Mouse (Mus musculus): ENCODE results near the gene Itgb6. TPM values are rescaled to one million over a fixed set of nuclear protein-coding genes. Genes with fewer than 3 reads are reported as not detected.

Gene Itgb6
- polyA plus RNA-seq (2014; fragmentation: Illumina TruSeq; extraction: RNeasy Lipid Tissue Mini Kit (QIAGEN cat#74804); ENCODE audit: low read depth, low replicate concordance): 0.04 TPM

DNA sequence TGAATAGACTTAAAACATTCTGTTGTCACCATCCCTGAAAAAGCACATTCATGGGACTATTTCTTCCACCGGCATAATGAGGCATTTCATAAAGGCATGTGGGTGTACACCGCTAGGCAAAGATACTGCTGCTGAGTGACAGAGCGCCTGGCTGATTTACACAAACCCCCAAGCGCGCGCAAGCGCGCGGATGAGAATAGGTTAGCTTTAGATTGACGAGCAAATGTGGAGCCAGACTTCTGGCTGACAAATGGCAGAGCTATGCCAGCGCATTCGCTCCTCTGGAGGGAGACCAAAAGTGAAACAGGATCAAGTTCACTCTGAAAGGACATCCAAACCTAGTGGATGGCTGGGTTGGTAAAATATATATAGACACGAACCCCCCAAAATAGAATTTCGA lies at the start of gene Itgb6:
Gene Itgb6, minus strand, starts transcription at position 130 of the 400 bp plus-strand sequence.

DNA sequence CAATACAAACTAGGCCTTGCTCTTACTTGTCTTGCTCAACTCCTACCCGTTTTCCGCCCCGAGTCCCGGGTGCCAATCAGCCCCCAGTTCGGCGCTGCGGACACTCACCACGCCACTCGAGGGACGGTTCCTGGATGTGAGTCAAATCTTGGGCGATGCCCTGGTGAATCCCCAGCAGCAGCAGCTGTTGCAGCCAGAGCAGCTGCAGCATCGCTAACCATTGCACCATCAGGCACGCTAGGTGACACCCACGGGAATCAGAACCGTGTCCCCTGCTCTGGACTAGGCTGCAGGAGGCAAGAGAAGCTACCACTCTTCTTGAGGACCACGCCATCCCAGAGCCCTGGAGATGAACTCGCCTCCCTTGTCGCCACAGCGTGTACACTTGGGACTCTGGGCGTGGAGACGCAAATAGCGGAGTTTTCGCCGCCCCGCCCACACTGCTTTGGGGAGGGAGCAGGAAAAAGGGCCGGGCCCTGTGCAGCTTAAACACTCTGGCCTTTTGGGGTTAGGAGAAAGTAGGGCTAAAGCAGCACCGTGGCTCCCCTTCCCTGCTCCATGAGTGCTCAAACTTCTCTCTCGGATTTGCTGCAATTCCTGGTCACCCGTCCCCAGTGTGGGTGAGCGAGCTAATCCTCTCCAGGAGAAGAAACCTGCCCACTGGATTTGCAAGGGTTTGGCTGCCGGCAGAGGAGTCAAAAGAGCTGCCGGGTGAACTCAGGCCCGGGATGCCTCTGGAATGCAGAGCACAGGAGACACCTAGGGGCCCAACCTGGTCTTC lies 169.4 kb downstream of the Itgb6 start, which contains the start of gene Pla2r1:
Gene Pla2r1, minus strand, starts transcription at position 407 of the 781 bp plus-strand sequence.

Other genes starting within 250 kb of the Itgb6 start
- 1.6 TPM for gene Pla2r1, start 169.3 kb downstream of the Itgb6 start, polyA plus RNA-seq (2014; fragmentation: Illumina TruSeq; extraction: RNeasy Lipid Tissue Mini Kit (QIAGEN cat#74804); ENCODE audit: low read depth, low replicate concordance)
- gene Rbms1, start 240.5 kb upstream of the Itgb6 start, polyA plus RNA-seq (2014; fragmentation: Illumina TruSeq; extraction: RNeasy Lipid Tissue Mini Kit (QIAGEN cat#74804); ENCODE audit: low read depth, low replicate concordance): 134 TPM